Mouse (Mus musculus) inflammation-experienced regulatory T-cells (primary cell): Measurements from ENCODE around the gene Zfp143. TPM values are rescaled to one million over a fixed set of nuclear protein-coding genes. Genes with fewer than 3 reads are reported as not detected.

ENCODE experiments used
- polyA plus RNA-seq, 2 experiments: library from polyadenylated mRNA; unstranded; fragments of 100-300 nt; shearing (Covaris generic); gene quantifications; one replicate each; pipeline ENCODE4 v1.2.1; 2017

The Zfp143 gene
- 10 to 100 TPM; 41.8 to 43.4 TPM for polyA plus RNA-seq

GRCm38 (mm10) chr7:110061199-110061751 is at the start of gene Zfp143:
Gene Zfp143 (plus strand): TSS chr7:110061217.

GRCm38 (mm10) chr7:110018117-110018630 is 42.8 kb upstream of the Zfp143 start, which contains the start of gene Ipo7:
Gene Ipo7 (plus strand): TSS chr7:110018274.

GRCm38 (mm10) chr7:110121516-110122288 is 60.7 kb downstream of the Zfp143 start, which contains the start of gene Wee1:
Gene Wee1 (plus strand): TSS chr7:110122046.

Other genes starting within 250 kb of the Zfp143 start
- under 1 TPM; 0.16 to 0.60 TPM for gene Scube2, start 195.5 kb upstream of the Zfp143 start, polyA plus RNA-seq
- gene Dennd5a, start 100.7 kb upstream of the Zfp143 start, polyA plus RNA-seq: 10 to 100 TPM; 36.5 to 41.1 TPM
- gene Tmem41b, start 74.3 kb upstream of the Zfp143 start, polyA plus RNA-seq: 10 to 100 TPM; 41.2 to 53.1 TPM
- gene Ipo7, start 42.9 kb upstream of the Zfp143 start, polyA plus RNA-seq: 10 to 100 TPM; 26.2 to 36.5 TPM
- gene Wee1, start 60.8 kb downstream of the Zfp143 start, polyA plus RNA-seq: 1 to 10 TPM; 5.4 to 6.4 TPM
- 100 to 1,000 TPM in 1 of 2 experiments, 10 to 100 TPM in 1; 66.4 to 101 TPM for gene Swap70, start 160.5 kb downstream of the Zfp143 start, polyA plus RNA-seq